Mouse (Mus musculus) embryo, embryonic 11 days (tissue): Measurements from ENCODE around the gene Col8a2.

Experiments
- DNase-seq: peaks from one replicate; pipeline ENCODE4 v3.0.0-alpha.2; 2015

Gene Col8a2

GRCm38 (mm10) chr4:126286492-126286891 is at the start of gene Col8a2:
Gene Col8a2, plus strand, starts transcription at chr4:126286793.
- DNase-seq, result peak; percentile 49

- no peak for DNase-seq
Measured at GRCm38 (mm10) chr4:126237721-126238242, 48.8 kb upstream of the Col8a2 start.

GRCm38 (mm10) chr4:126239862-126240475 is 46.6 kb upstream of the Col8a2 start:
- DNase-seq, result no peak

- DNase-seq, result no peak
Measured at GRCm38 (mm10) chr4:126241956-126242355, 44.6 kb upstream of the Col8a2 start.

GRCm38 (mm10) chr4:126242510-126242909 is 44.1 kb upstream of the Col8a2 start:
- no peak for DNase-seq

GRCm38 (mm10) chr4:126246202-126246889 is 40.2 kb upstream of the Col8a2 start:
- DNase-seq, result no peak

- DNase-seq, result peak; percentile 43
Measured at GRCm38 (mm10) chr4:126248261-126248868, 38.2 kb upstream of the Col8a2 start.

GRCm38 (mm10) chr4:126250659-126251058 is 35.9 kb upstream of the Col8a2 start:
- DNase-seq, result no peak

GRCm38 (mm10) chr4:126251655-126252254 is 34.8 kb upstream of the Col8a2 start:
- DNase-seq, result peak; percentile 40

GRCm38 (mm10) chr4:126252411-126253237 is 34.0 kb upstream of the Col8a2 start:
- DNase-seq, result no peak

- no peak for DNase-seq
Measured at GRCm38 (mm10) chr4:126253637-126254272, 32.8 kb upstream of the Col8a2 start.

- DNase-seq, result peak; percentile 47
Measured at GRCm38 (mm10) chr4:126254315-126255112, 32.1 kb upstream of the Col8a2 start.

GRCm38 (mm10) chr4:126255113-126256001 is 31.2 kb upstream of the Col8a2 start:
- DNase-seq, result peak; percentile 80

GRCm38 (mm10) chr4:126256131-126256791 is 30.3 kb upstream of the Col8a2 start, which contains the start of gene Map7d1:
Gene Map7d1, minus strand, starts transcription at chr4:126256343.
- DNase-seq, result peak; percentile 91

GRCm38 (mm10) chr4:126256967-126257881 is 29.4 kb upstream of the Col8a2 start:
- peak; percentile 67 for DNase-seq

- DNase-seq, result peak; percentile 47
Measured at GRCm38 (mm10) chr4:126259063-126259462, 27.5 kb upstream of the Col8a2 start.

- DNase-seq, result peak; percentile 90
Measured at GRCm38 (mm10) chr4:126259523-126260160, 27.0 kb upstream of the Col8a2 start.
